Mouse (Mus musculus) testis, postnatal 14 days (tissue): ENCODE results near the gene Slc2a8.

Experiments
- DNase-seq: peaks from one replicate; pipeline ENCODE4 v3.0.0; 2021; ENCODE audit warnings: low spot score

Slc2a8 gene

GRCm38 (mm10) chr2:32969326-32969725 lies 12.6 kb downstream of the Slc2a8 start:
- DNase-seq = no peak

GRCm38 (mm10) chr2:32968024-32968614 lies 13.8 kb downstream of the Slc2a8 start:
- no peak for DNase-seq

GRCm38 (mm10) chr2:32966689-32967631 lies 14.9 kb downstream of the Slc2a8 start:
- peak; percentile 85 for DNase-seq

DNA sequence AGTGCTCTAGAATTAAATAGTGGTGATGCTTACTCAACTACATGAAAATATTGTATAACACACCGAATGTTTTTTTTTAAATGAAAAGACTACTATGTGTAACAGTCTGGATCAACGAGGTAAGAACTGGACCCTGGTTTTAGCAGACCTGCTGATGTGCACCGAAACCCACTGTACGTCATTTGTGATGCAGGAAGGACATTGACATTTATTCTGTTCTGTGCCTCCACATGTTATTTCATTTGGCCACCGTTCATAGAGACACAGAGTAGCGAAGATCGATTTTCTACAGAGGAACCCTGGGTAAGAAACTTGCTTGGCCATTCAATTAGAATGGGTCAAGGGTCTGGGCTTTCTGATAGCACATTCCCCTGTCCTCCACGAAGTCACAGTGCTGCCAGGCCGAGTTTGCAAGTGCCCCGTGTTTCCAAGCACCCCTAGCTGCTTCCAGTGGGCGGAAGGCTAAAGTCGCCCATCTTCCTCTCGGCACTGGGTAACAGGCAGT lies 15.6 kb downstream of the Slc2a8 start:
- no peak for DNase-seq

DNA sequence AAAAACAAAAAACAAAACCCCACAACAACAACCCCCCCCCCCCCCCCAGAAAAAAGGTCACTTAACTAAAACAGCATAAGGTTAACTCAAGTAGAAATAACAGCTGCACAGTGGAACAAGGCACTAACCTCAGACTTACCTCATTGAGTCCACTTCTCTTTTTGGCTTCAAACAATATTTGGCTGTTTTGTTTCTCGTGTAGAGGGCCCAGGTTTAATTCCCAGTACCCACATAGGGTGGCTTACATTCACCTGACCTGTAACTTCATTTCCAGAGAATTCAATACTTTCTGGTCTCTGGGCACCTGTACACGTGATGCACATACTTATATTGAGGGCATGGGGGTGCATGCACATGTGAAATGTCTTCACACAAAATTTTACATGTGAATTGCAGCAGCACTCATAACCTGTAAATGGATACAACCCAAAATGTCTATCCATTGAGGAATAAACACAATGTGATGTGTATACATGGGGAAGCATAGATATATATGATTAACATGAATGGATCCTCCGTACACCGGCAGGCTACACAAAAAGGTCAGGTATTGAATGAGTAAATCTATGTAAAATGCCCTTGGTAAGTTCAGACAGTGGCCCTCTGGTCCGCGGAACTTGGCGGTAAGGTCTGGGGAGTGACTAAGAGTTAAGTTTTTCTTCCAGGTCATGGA lies 16.2 kb downstream of the Slc2a8 start:
- no peak for DNase-seq

- DNase-seq = no peak
Measured at GRCm38 (mm10) chr2:32964659-32965457, 17.0 kb downstream of the Slc2a8 start.

DNA sequence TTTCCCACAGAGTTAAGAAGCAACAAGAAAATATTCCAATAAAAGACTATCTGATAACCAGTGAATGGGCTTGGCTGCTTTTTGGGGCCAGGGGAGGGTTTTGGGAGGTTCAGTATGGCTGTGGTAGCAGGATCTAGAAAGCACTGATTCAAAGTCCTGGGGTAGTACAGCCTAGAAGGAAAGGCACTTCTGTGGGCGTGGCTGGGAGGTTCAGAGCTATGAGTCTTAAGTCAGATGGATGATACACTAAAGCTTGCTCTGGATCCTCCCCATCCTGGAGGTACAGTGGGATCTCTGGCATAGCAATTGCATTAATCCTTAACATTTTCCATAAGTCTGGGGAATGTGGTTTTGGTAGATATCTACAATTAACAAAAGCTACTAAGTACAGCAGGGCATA lies 17.9 kb downstream of the Slc2a8 start:
- DNase-seq = no peak

- no peak for DNase-seq
Measured at GRCm38 (mm10) chr2:32963544-32963943, 18.3 kb downstream of the Slc2a8 start.

DNA sequence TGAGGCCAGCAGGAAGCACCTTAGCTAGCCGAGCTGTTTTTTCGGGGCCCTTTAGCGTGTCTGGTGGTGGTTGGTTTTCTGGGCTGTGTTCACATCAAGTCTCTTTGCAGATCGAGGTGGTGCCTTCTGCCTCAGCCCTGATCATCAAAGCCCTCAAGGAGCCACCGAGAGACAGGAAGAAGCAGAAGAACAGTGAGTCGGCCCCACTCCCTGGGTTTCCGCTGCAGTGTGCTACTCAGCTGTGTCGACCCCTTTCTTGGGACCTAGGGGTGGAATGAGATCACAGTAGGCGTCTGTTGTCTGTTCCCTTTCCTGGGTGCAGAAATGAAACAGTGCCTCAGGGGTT lies 19.0 kb downstream of the Slc2a8 start:
- DNase-seq = no peak

- peak; percentile 38 for DNase-seq
Measured at GRCm38 (mm10) chr2:32962062-32962874, 19.6 kb downstream of the Slc2a8 start.

DNA sequence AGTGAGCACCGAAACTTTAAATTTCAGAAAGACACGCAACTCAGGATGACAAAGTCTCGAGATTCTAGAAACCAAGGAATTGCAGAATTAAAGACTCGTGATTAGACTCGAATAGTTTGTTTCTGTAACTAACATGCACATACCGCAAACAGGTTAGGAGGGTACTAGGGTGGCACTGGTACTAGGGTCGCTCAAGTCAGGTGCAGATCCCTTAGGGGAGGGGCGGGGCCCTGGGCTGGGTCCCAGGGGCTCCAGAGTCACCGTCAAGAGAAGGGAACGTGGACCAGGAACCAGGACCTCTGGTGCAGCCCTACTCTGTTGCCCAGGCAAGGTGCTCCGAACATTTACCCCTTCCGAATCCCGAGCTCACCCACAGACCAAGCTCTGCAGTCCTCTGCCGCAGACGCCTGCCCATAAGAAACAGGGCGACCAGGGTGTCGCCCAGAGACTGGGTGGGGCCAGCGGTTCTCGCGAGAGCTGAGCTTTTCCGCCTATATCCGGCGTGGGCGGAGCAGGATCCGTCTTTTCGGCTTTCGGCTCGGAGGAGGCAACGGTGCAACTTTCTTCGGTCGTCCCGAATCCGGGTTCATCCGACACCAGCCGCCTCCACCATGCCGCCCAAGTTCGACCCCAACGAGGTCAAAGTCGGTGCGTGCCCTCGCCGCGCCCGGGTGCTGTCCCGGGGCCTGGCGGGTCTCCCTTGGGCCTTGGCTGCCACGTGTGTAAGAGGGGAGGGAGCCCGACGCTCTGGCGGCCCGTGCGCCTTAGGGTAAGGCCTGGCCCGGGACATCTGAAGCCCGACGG lies 20.5 kb downstream of the Slc2a8 start, which contains the start of the genes Rpl12 and Lrsam1:
Gene Rpl12, plus strand, starts transcription at position 368 of the 804 bp plus-strand sequence.
Gene Lrsam1, minus strand, starts transcription at position 423 of the 804 bp plus-strand sequence.
- peak; percentile 92 for DNase-seq

DNA sequence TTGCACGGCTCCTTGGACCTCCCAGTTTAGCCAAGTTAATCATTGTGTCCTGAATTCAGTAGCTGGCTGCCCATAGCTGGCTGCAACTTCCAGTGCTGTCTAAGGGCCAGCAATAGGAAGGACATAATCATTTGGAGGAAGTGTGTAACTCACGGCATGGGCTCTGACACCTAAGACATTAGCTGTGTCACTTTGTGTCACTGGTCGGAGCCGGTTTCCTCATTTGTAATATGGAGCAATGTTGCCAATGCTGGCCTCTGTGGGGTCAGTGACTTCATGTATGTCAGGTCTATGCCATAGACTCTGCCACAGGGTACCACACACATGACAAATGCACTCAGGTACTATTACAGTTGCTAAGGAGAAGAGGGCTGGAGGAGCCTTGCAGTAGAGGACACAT lies 21.6 kb downstream of the Slc2a8 start:
- no peak for DNase-seq

- no peak for DNase-seq
Measured at GRCm38 (mm10) chr2:32957344-32957743, 24.5 kb downstream of the Slc2a8 start.

DNA sequence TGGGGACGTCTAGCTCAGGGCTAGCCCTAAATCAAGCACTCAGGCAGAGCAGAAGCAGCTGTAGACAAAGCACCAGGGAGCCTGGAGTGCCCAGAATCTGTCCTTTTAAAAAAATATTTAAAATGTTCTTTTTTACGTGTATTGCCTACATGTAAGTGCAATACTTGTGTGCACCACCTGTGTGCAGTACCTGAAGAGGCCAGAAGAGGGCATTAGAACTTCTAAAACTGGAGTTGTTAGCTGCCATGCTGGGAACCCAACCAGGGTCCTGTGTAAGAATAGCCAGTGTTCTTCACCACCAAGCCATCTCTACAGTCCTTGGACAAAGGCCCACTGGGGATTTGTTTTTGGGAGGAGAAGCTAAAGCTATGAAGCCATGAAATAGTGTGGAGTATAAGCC lies 27.3 kb downstream of the Slc2a8 start:
- peak; percentile 44 for DNase-seq

- no peak for DNase-seq
Measured at GRCm38 (mm10) chr2:32947454-32947853, 34.4 kb downstream of the Slc2a8 start.

GRCm38 (mm10) chr2:32940483-32940882 lies 41.4 kb downstream of the Slc2a8 start:
- no peak for DNase-seq

GRCm38 (mm10) chr2:32939418-32939817 lies 42.5 kb downstream of the Slc2a8 start:
- no peak for DNase-seq

DNA sequence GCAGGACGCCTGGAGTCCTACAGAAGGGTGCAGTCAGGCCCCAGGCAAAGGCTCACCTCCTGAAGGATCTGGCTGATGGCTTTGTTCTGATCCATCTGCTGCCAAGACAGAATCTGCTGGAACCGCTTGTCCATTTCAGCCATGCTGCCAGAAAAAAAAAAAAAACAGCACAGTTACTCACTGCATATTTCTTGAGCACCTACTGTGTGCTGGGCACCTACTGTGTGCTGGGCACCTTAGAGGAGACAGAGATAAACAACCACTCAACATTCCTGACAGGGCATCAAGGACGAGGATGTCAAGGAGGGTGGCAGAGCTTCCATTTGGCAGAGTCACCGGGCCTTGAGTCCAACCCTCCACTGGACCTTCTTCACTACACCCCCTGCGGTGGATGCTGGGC lies 43.1 kb downstream of the Slc2a8 start:
- DNase-seq = no peak

DNA sequence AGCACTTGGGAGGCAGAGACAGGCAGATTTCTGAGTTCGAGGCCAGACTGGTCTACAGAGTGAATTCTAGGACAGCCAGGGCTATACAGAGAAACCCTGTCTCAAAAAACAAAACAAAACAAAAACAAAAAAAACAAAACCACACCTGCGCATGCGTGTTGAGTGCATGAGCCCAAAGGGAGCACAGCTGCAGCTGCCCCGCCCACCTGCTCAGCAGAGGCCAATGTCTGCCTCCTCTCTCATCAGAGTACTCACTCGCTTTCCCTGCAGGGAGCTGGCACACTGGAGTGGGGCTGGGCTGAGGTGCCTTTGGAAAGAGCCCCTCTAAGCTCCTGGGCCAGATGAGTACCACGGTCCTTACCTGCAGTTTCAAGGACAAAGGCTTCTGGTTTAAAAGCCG lies 50.2 kb downstream of the Slc2a8 start:
- no peak for DNase-seq
